Mouse (Mus musculus) 416B (cell line): Measurements from ENCODE around the gene Col3a1.

ENCODE experiments used
- DNase-seq: peaks from one replicate; pipeline ENCODE4 v3.0.0; 2011; ENCODE audit warnings: low read depth

Gene Col3a1

GRCm38 (mm10) chr1:45381866-45382265 is 70.5 kb downstream of the Col3a1 start:
- DNase-seq = no peak
